Mouse (Mus musculus) neutrophil, adult 59 days (primary cell): Measurements from ENCODE around the gene Ppp2r1b. TPM values are rescaled to one million over a fixed set of nuclear protein-coding genes. Genes with fewer than 3 reads are reported as not detected.

ENCODE experiments used
- total RNA-seq, 2 experiments: library from RNA; stranded (reverse); gene quantifications; 1 replicate in 1 of 2; 2 replicates in 1 of 2; pipeline ENCODE4 v1.2.4; 2023

The Ppp2r1b gene
- 10 to 100 TPM; 24.1 to 27.8 TPM for total RNA-seq

GRCm38 (mm10) chr9:50845081-50845480 is at the start of gene Ppp2r1b:
Gene Ppp2r1b, plus strand, starts transcription at chr9:50845301.

Other genes with a start within 250 kb of the Ppp2r1b start
- gene Sdhd, start 241.5 kb upstream of the Ppp2r1b start, total RNA-seq: 10 to 100 TPM; 80.6 to 81.3 TPM
- 10 to 100 TPM; 51.8 to 58.1 TPM for gene Timm8b, start 241.4 kb upstream of the Ppp2r1b start, total RNA-seq
- under 1 TPM in 1 of 2 experiments, not detected in 1; 0.33 TPM for gene Pih1d2, start 228.0 kb upstream of the Ppp2r1b start, total RNA-seq
- 10 to 100 TPM; 11.6 to 15.6 TPM for gene Nkapd1, start 227.8 kb upstream of the Ppp2r1b start, total RNA-seq
- gene Dlat, start 185.5 kb upstream of the Ppp2r1b start, total RNA-seq: 10 to 100 TPM; 16.8 to 19.7 TPM
- not detected for gene Dixdc1, start 105.8 kb upstream of the Ppp2r1b start, total RNA-seq
- not detected for gene 2310030G06Rik, start 98.8 kb upstream of the Ppp2r1b start, total RNA-seq
- gene Cryab, start 94.0 kb upstream of the Ppp2r1b start, total RNA-seq: 1 to 10 TPM; 1.4 to 2.1 TPM
- gene Hspb2, start 92.9 kb upstream of the Ppp2r1b start, total RNA-seq: not detected
- gene Fdxacb1, start 77.1 kb upstream of the Ppp2r1b start, total RNA-seq: 1 to 10 TPM; 4.1 to 8.1 TPM
- 10 to 100 TPM; 12.7 to 14.5 TPM for gene Alg9, start 70.3 kb upstream of the Ppp2r1b start, total RNA-seq
- 1 to 10 TPM; 7.9 to 9.5 TPM for gene 1110032A03Rik, start 69.8 kb upstream of the Ppp2r1b start, total RNA-seq
- gene Sik2, start 163.8 kb downstream of the Ppp2r1b start, total RNA-seq: 10 to 100 TPM; 40.8 to 43.8 TPM
- gene Btg4, start 215.6 kb downstream of the Ppp2r1b start, total RNA-seq: not detected
- gene Layn, start 231.8 kb downstream of the Ppp2r1b start, total RNA-seq: 1 to 10 TPM; 2.9 to 5.9 TPM